Mouse (Mus musculus) mouse trophoblast stem cell (cell line): Measurements from ENCODE around the gene Sod3.

Experiments
- in situ Hi-C, 2 experiments: fragments of 300-500 bp; cut with MseI, MboI; formaldehyde crosslinking; loops; 2 replicates in 1 of 2; 3 replicates in 1 of 2; pipeline ENCODE4 v1.15.1; 2025

The Sod3 gene

DNA sequence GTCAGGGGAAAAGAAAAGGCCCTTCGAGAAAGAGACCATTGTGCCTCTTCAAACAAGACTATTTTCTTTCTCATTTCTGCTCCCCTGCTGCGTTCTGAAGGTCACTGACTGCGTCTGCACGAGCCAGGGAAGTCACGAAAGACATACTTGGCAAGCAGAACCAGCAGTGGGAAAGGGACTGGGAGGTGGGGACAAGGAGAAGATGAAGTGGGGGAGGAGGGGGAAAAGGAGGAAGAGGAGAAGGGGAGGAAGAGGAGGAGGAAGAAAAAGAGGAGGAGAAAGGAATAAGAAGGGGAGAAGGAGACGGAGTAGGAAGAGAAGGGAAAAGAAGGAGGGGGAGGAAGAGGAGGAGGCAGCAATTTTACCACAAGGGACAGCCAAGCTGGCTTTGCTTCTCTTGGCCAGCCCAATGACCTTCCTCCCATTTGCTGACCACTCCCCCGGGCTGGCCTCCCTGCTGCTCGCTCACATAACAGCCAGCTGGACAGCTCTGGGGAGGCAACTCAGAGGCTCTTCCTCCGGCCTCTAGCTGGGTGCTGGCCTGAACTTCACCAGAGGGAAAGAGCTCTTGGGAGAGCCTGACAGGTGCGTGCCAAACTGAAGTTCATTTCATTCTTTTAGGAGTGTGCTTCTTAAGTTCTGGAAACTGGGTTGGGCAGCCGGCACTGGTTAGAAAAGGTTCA, at the start of gene Sod3:
TSS of gene Sod3 (plus strand) at position 324 of the 683 bp plus-strand sequence.
- in situ Hi-C loops, result no loop called here

DNA sequence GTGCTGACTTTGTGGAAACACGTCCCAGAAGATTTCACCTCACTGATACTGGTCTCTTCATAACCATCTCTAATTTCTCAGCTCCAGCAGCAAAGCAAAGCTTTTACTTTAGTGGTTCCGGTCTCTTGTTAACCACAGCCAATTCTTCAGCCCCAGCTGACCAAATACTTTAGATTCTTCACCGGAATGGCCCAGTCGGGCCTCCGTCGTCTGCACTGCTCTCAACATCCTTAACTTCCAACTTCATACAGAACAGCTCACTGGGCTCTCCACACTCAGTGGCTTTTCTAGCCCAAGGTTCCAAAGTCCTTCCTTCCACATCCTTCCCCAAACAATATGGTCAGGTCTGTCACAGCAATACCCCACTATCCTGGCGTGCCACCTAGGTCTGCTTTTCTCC, 46.7 kb upstream of the Sod3 start:
- in situ Hi-C loops, result no loop called here

DNA sequence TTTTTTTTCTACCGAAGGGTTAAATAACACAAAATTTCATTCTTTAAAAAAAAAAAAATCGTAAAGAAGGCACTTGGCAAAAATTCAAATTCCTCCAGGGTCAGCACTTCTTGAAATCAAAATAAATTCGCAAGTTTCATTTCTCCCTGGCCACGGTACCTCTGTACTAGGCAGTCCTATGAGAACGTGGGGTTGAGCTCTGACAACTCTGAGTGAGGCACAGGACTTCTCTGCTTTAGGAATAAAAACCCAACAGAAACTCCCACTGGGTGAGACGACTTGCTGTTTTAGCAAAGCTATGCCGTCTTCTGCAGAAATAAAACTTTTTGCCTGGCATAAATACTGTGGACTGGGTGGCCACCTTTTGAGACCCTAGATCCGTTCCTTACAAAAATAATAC, 44.1 kb upstream of the Sod3 start:
- in situ Hi-C loops, result no loop called here

DNA sequence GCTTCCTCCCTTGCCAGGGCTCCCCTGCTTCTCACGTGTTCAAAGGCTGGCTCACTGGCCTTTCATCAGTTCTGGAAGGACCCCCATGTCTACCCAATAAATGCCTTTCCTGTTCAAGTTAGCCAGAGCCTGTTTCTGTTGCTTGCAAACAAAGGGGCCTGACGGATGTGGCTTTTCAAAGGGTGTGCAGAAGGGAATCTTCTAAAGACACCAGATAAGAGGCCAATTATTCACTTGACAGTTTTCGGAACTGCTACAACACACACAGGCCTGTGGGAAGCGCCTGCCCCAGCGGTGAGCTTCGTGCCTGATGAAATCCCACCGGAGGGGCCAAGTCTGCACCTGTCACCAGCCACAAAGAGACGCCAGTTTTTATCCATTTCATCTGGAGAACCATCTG, 31.5 kb upstream of the Sod3 start:
- in situ Hi-C loops, result no loop called here

DNA sequence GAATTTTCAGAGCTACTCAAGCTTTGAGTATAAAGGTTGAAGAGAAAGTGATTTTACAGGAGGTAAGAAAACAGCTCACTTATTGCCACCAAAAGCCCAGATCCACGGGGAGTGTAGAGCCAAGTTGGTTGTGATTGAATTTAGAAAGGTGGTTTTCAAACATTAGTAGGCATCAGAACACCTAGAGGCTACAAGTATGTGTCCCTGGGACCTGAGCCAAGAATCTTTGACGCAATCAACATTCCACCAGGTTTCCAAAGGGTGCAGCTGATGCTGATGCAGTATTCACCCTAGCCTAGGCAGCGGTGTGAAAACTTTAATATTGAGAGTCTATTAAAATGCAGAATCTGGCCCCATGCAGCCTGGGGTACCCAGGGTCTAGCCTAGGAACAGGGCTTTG, 28.0 kb upstream of the Sod3 start:
- in situ Hi-C loops, result no loop called here

DNA sequence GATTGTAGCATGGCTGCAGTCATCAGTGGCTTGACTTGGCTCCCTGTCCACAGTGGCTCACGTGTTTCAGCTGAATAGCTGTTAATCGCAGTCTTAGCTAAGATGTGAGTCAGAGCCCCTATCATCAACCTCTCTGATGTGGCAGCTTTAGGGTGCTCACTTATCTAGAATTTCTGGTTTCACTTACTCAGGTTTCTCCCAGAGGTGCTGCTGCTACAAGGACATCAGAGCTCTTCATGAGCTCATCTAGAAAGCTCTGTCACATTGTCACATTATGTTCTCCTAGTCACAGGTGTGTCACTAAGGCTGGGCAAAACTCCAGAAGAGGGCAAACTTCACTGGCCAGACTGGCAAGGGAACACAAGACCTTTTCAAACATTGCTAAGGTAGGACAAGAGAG, 24.5 kb upstream of the Sod3 start:
- in situ Hi-C loops, result no loop called here

DNA sequence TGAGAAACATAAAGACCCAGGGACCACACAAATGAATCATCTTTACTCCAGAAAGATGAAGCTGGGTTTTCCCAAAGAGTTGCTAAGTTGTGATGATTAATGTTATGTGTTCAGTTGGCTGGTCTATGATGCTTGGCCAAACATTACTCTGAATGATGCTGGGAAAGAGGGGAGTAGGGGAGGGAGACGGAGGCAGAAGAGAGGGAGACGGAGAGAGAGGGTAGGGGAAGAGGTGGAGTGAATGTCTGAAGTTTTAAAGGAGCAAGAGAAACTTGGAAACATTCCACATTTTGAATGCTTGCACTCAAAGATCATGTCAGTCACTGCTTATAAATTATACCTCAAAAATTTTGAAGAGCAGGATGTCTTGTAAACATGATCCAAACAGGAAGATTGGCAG, 16.7 kb upstream of the Sod3 start:
- in situ Hi-C loops, result no loop called here

DNA sequence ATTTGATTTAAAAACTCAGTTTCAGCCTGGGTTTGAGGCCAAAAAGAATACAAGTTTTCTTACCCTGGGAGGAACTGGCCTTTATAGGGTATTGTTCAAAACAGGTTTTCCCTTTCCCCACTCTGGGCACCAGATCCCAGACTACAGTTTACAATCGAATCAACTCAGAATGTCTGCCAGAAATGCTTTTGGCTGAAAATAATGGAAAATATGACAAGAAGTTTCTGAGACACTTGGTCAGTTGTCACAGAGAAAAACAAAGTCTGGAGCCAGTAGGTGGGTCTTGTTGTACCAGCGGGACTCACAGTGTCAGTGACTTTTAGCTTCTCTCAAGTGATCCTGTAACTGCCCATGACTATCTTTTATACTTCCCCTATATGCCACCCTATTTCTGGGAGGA, 13.1 kb upstream of the Sod3 start:
- in situ Hi-C loops, result no loop called here

DNA sequence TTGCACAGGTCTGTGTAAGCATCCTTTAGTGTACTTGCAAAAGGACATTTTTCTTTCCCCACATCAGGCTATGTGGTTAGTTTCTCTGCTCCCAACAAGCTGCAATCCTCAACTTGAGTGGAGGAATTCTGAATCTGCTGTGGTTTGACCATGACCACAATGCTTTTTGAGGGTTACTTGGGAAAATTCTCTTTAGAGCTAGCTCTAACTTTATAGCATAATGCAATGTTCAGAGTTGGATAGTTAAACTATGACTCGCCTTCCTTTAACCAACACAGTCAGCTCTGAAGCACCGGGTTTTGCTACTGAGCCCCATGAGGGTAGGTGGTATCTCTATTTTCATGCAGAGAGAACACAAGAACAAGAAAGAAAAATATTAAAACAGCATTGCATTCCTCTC, 12.0 kb upstream of the Sod3 start:
- in situ Hi-C loops, result no loop called here

DNA sequence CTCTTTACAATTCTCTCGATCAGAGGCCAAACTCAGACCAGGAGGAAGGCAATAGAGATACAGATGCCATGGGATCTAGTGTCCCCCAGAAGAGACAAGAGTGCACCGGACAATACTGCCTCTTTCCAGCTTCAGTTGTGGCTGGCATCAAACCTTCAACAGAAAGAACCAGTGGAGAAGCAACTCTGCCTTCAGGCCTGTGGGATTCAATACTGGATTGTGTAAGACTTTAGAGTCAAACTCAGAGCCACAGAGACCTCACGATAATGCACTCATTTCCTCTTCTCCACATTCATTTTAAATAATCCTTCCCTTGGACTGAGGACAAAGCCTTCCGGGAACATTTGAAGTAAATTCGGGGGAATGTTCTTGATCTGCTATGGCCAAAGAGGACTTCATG, 10.9 kb upstream of the Sod3 start:
- in situ Hi-C loops, result no loop called here

DNA sequence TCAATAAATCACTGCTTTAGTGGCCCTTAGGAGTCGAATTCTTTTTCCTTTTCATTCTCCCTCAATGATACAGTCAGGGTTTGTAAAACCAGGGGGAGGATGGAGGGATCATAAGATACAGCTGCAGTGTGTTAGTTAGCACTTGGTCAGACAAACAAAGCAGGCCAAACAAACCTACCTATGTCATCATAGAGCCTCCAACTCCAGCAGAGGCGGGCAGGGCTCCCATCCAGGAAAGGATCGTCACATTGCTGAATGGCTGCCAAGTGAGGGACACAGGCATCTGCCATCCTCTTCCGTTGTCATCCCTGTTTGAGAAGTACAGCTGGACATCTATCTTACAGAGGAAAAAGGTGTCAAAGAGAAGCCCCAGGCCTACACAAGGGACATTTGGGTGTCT, 9.2 kb upstream of the Sod3 start:
- in situ Hi-C loops, result no loop called here

DNA sequence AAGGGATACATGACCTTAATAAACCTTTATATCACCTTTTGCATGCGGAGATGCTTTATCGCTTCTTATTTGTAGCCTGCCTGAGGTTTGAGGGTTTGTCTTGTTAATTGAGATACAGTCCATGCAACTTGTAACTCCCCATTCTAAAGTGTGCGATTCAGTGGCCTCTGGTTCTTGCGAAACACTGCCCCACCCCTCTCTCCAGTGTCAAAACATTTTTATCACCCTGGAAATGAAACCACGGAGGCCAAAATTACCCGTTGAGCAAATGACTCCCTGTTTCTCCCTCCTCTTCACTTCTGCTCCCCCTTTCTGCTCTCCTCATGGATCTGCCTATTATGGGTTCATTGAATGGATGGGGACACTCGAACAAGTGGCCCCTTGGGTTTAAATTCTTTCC, 8.0 kb upstream of the Sod3 start:
- in situ Hi-C loops, result no loop called here

DNA sequence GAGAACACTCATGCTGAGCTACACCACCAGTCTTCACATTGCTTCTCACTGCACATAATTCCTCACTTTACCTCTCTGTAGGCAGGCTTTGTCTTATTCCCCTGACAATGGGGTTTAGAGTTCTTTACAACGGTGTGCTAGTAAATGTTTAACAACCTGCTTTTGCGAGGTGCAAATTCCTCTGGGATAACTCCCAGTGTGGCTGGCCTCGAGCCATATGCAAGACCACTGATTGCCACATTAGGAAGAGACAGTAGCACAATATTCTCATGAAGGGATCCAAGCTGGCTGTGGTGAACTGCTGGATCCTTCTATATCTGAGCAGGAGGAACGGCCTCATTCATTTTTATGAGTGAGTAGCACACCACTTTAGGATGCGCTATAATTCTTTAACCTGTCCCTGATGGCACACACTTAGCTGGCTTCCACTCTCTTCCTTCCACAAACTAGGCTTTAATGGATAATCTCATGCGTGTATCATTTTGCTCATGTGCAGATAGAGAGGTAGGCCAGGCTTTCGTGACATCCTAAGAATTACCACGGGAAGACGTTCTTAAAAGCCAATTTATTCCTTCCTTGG, 6.3 kb upstream of the Sod3 start:
- in situ Hi-C loops, result no loop called here

DNA sequence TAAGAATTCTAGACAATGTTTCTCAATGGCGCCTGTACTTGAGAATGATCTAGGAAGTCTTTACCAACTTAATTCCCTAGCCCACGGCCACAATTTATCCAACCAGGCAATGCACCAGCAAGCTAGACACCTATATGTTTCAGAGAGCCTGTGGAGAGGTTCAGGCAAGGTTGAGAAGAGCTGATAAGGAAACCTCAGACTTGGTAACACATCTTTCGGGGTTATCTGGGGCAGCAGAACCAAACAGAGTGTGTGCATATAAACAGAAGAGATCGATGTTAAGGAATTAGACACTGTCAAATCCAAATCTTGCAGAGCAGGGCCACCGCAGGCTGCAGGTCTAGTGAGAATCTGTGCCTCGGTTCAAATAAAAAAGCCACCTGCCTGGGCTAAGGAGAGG, 5.5 kb upstream of the Sod3 start:
- in situ Hi-C loops, result no loop called here

DNA sequence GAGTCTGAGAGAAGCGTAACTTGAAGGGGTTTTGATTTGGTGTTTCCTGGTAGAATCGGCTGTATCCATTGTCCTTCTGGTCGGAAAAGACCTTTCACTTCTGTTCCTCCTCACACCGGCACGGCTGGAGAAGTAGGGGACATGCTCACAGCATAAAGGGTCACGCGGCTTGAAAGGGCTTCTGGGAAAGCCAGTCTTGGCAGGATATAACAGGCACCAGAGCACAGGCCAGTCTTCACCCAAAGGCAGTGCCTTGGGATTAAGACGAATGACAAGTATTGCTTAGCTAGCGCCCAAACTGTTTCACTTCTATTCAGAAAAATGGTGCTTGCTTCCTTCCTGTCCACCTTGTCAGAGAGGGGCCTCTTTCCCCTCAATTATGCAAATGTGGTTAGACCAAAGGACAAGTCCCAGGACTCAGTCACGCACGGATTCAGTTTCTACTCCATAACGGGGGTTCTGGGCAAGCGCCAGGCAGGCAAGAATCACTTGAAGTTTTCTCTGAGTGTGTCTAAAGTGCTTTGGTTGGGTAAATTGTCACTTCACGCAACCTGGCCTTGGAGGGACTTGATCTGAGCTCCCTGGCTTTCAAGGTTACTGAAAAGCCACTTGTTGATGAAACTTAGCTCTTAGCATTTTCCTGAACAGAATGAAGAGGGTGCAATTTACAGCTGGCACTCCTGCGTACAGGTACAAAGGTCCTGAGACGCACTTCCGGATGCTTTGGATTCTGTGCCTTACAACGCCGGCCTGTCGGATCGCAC, 3.1 kb upstream of the Sod3 start:
- in situ Hi-C loops, result no loop called here

DNA sequence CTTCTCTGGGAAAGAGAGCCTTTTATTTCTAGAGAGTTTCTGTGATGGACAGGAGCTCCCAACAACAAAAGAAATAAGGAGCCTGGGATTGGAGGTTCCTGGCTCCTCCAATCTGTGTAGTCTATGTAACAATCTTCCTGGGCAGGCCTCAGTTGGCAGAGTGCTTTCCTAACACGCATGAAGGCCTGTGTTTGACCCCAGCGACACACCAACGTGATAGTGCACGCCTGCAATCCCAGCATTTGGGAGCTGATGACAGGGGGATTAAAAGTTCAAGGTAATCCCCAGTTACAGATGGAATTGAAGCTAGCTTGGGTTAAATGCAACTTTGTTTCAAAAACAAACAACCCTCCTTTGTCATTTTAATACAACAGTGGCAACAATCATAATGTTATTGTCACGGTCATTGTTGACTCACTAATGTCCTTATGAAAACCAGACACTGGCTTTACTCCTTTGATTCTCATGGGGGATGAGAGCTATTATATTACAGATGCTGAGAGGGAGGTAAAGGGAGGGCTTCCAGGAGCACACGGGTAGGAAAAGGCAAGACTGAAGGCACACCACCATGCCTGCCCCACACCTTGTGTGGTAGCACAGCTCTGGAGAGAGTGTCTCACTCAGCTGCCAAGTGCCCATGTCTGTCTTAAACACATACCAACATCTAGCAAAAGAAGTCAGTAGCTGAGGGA, 669 bp upstream of the Sod3 start:
- in situ Hi-C loops, result no loop called here

DNA sequence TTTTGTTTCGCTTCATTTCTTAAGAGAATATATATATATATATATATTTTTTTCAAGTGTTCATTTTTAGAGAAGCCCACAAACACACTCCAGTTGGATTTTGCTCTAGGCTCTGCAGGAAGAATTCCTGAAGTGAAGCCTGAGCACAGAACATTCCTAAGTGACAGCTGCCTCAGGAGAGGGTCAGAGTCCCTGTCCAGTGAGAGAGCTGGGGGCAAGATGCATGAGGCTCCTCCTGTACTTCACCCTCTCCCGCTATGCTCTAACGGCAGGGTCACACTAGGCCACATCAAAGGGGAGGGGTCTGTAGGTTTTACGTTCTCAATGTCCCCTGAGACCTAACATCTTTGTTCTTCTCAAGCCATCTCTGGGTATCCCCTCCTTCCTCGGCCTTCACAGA, 930 bp downstream of the Sod3 start:
- in situ Hi-C loops, result no loop called here

DNA sequence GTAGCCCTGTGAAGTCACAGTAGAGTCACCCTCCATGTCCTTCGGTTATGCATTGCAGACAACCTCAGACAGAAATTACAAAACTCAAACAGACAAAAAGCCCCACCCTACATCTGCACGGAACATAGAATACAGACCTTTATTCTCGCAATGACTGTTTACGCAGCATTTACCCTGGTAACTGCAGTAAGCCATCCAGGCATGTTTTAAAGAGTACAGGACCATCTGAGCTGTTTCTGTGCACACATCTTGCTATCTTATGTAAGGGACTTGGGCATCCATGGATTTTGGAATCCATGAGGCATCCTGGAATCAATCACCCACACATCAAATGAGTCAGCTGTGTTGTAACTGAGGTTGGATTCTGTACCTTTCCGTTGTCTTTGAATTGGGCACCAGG, 2.3 kb downstream of the Sod3 start:
- in situ Hi-C loops, result no loop called here

DNA sequence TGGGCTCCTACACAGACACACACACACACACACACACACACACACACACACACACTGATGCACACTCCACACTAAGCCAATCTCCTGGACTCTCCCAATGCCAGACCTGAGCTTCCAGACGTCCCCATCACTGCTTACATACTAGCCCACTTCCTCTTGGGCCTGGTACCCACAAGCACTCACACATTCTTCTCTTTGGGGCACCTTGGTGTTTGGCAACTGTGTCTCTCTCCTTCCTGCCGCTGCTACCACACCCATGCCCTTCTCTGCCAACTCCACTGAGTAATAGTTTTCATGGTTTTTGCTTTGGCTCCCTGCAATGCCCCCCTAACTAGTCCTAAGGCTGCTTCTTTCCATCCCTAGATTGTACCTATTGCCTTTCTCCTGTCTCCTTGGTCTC, 3.1 kb downstream of the Sod3 start:
- in situ Hi-C loops, result no loop called here

DNA sequence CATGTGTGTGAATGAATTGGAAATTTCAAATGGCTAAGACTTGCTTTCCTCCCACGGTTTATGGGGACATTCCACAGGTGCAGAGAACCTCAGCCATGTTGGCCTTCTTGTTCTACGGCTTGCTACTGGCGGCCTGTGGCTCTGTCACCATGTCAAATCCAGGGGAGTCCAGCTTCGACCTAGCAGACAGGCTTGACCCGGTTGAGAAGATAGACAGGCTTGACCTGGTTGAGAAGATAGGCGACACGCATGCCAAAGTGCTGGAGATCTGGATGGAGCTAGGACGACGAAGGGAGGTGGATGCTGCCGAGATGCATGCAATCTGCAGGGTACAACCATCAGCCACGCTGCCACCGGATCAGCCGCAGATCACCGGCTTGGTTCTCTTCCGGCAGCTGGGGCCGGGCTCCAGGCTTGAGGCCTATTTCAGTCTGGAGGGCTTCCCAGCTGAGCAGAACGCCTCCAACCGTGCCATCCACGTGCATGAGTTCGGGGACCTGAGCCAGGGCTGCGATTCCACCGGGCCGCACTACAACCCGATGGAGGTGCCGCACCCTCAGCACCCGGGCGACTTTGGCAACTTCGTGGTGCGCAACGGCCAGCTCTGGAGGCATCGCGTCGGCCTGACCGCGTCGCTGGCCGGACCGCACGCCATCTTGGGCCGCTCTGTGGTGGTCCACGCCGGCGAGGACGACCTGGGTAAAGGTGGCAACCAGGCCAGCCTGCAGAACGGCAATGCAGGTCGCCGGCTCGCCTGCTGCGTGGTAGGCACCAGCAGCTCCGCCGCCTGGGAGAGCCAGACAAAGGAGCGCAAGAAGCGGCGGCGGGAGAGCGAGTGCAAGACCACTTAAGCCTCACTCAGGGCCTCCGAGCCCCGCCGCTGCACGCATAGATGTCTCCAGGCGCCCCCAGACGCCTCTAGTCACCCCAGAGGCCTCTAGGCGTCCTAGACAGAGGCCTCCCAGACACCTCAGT, 4.6 kb downstream of the Sod3 start:
- in situ Hi-C loops, result no loop called here

DNA sequence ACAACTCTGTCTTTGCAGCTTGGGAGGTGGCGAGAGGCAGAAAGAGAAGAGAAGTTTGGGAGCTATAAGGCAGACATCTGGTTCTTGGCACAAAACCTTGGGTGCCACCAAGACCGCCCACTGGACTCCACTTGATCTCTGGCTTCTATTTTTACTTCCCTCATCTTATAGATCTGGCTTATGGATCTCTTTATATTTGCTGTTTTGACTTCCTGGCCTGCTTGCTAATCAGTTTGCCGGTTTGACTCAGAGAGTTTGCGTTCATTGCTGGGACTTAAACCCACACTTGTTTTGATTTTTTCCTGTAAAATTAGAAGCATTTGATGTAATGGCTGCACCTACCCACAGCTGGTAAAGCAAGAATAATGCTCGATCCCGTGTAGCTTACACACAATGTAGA, 7.3 kb downstream of the Sod3 start:
- in situ Hi-C loops, result no loop called here

DNA sequence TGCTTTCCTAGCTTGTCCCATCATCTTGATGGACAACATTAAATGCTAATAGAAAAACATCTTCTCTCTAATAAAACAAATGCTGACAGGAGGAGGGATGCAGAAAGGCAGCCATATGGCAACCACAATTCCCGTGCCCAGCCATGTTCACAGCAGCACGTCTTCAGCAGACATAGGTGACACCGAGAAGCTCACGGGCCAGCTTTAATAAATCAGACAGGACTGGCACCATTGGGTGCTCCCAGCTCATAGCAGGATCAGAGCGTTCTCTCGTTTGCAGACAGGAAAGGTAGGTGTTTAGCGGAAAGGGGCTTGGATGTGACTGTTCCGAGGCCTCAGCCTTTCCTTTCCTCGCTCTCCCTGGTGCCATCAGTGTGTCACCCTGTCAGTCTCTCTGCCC, 12.3 kb downstream of the Sod3 start:
- in situ Hi-C loops, result no loop called here
